Mouse (Mus musculus): Measurements from ENCODE around the gene 9430038I01Rik. TPM values are rescaled to one million over a fixed set of nuclear protein-coding genes. Genes with fewer than 3 reads are reported as not detected.

Gene 9430038I01Rik
- polyA plus RNA-seq, 1 experiment from 2014 or later = 21.9 TPM

- Histone ChIP-seq H3K4me2 (ENCODE audit: low read depth, low read length) (no peak overlapping the region), H3K9ac (ENCODE audit: low read length) (no peak overlapping the region), H3K4me3 (replicated peaks; ENCODE audit: low read length) (no peak overlapping the region), H3K4me1 (ENCODE audit: control insufficient read depth, insufficient read depth, low read length) (no peaks in the 10 kb centered on the region; the same call in 1 of the 2 replicates), H3K9me3 (replicated peaks; ENCODE audit: control insufficient read depth, low read length) (no peaks in the 10 kb centered on the region), H3K27me3 (ENCODE audit: control insufficient read depth, insufficient read depth, low read length) (no peaks in the 10 kb centered on the region), H3K27ac (ENCODE audit: low read length) (no peak overlapping the region), H3K36me3 (ENCODE audit: control insufficient read depth, insufficient read depth, low read length) (no peaks in the 10 kb centered on the region)
- no peak for ATAC-seq (ENCODE audit: insufficient read depth, low FRiP score)
- WGBS = 75% methylated on average over 5 of the region's 5 CpGs
Observed at GRCm38 (mm10) chr7:137387863-137388262, 22.7 kb downstream of the 9430038I01Rik start.

GRCm38 (mm10) chr7:137374996-137375395 lies 35.6 kb downstream of the 9430038I01Rik start:
- Histone ChIP-seq H3K4me3 (replicated peaks; ENCODE audit: low read length) (no peak overlapping the region), H3K36me3 (ENCODE audit: control insufficient read depth, insufficient read depth, low read length) (no peaks in the 10 kb centered on the region), H3K27me3 (ENCODE audit: control insufficient read depth, insufficient read depth, low read length) (no peaks in the 10 kb centered on the region), H3K4me2 (ENCODE audit: low read depth, low read length) (no peak overlapping the region), H3K4me1 (ENCODE audit: control insufficient read depth, insufficient read depth, low read length) (no peaks in the 10 kb centered on the region), H3K27ac (ENCODE audit: low read length) (no peak overlapping the region), H3K9ac (ENCODE audit: low read length) (no peak overlapping the region), H3K9me3 (replicated peaks; ENCODE audit: control insufficient read depth, low read length) (no peaks in the 10 kb centered on the region)
- WGBS = 94% methylated on average over 7 of the region's 7 CpGs
- ATAC-seq (ENCODE audit: insufficient read depth, low FRiP score) = no peak

- Histone ChIP-seq H3K27ac (ENCODE audit: low read length) (no peak overlapping the region), H3K9me3 (replicated peaks; ENCODE audit: control insufficient read depth, low read length) (no peaks in the 10 kb centered on the region), H3K27me3 (ENCODE audit: control insufficient read depth, insufficient read depth, low read length) (no peaks in the 10 kb centered on the region), H3K4me3 (replicated peaks; ENCODE audit: low read length) (no peak overlapping the region), H3K4me2 (ENCODE audit: low read depth, low read length) (no peak overlapping the region), H3K9ac (ENCODE audit: low read length) (no peak overlapping the region), H3K4me1 (ENCODE audit: control insufficient read depth, insufficient read depth, low read length) (no peaks in the 10 kb centered on the region), H3K36me3 (ENCODE audit: control insufficient read depth, insufficient read depth, low read length) (no peaks in the 10 kb centered on the region)
- no peak for ATAC-seq (ENCODE audit: insufficient read depth, low FRiP score)
- WGBS = 40% methylated on average over 4 of the region's 4 CpGs
Observed at GRCm38 (mm10) chr7:137371770-137372169, 38.8 kb downstream of the 9430038I01Rik start.

- H3K36me3 ChIP-seq (ENCODE audit: control insufficient read depth, insufficient read depth, low read length) = no peaks in the 10 kb centered on the region
- H3K9me3 ChIP-seq (replicated peaks; ENCODE audit: control insufficient read depth, low read length) = no peaks in the 10 kb centered on the region
- no peak overlapping the region for H3K9ac ChIP-seq (ENCODE audit: low read length)
- H3K27ac ChIP-seq (ENCODE audit: low read length) = no peak overlapping the region
- H3K4me2 ChIP-seq (ENCODE audit: low read depth, low read length) = no peak overlapping the region
- H3K27me3 ChIP-seq (ENCODE audit: control insufficient read depth, insufficient read depth, low read length) = no peaks in the 10 kb centered on the region
- no peaks in the 10 kb centered on the region for H3K4me1 ChIP-seq (ENCODE audit: control insufficient read depth, insufficient read depth, low read length)
- WGBS = 75% methylated on average over 2 of the region's 2 CpGs
- no peak overlapping the region for H3K4me3 ChIP-seq (replicated peaks; ENCODE audit: low read length)
- ATAC-seq (ENCODE audit: insufficient read depth, low FRiP score) = no peak
Observed at GRCm38 (mm10) chr7:137370175-137370574, 40.4 kb downstream of the 9430038I01Rik start.

GRCm38 (mm10) chr7:137366736-137367135 lies 43.8 kb downstream of the 9430038I01Rik start:
- Histone ChIP-seq H3K27ac (ENCODE audit: low read length) (no peak overlapping the region), H3K4me2 (ENCODE audit: low read depth, low read length) (no peak overlapping the region), H3K36me3 (ENCODE audit: control insufficient read depth, insufficient read depth, low read length) (no peaks in the 10 kb centered on the region), H3K9ac (ENCODE audit: low read length) (no peak overlapping the region), H3K27me3 (ENCODE audit: control insufficient read depth, insufficient read depth, low read length) (no peaks in the 10 kb centered on the region), H3K4me1 (ENCODE audit: control insufficient read depth, insufficient read depth, low read length) (no peaks in the 10 kb centered on the region), H3K9me3 (replicated peaks; ENCODE audit: control insufficient read depth, low read length) (no peaks in the 10 kb centered on the region), H3K4me3 (replicated peaks; ENCODE audit: low read length) (no peak overlapping the region)
- no peak for ATAC-seq (ENCODE audit: insufficient read depth, low FRiP score)
- 83% methylated on average over 4 of the region's 4 CpGs for WGBS

- Histone ChIP-seq H3K27me3 (ENCODE audit: control insufficient read depth, insufficient read depth, low read length) (no peaks in the 10 kb centered on the region), H3K4me2 (ENCODE audit: low read depth, low read length) (no peak overlapping the region), H3K4me1 (ENCODE audit: control insufficient read depth, insufficient read depth, low read length) (no peaks in the 10 kb centered on the region), H3K4me3 (replicated peaks; ENCODE audit: low read length) (no peak overlapping the region), H3K36me3 (ENCODE audit: control insufficient read depth, insufficient read depth, low read length) (no peaks in the 10 kb centered on the region), H3K27ac (ENCODE audit: low read length) (no peak overlapping the region), H3K9ac (ENCODE audit: low read length) (no peak overlapping the region), H3K9me3 (replicated peaks; ENCODE audit: control insufficient read depth, low read length) (no peaks in the 10 kb centered on the region)
- no peak for ATAC-seq (ENCODE audit: insufficient read depth, low FRiP score)
- 94% methylated on average over 8 of the region's 8 CpGs for WGBS
Observed at GRCm38 (mm10) chr7:137365056-137365455, 45.5 kb downstream of the 9430038I01Rik start.

GRCm38 (mm10) chr7:137364571-137364970 lies 46.0 kb downstream of the 9430038I01Rik start:
- H3K36me3 ChIP-seq (ENCODE audit: control insufficient read depth, insufficient read depth, low read length) = no peaks in the 10 kb centered on the region
- no peaks in the 10 kb centered on the region for H3K27me3 ChIP-seq (ENCODE audit: control insufficient read depth, insufficient read depth, low read length)
- H3K9me3 ChIP-seq (replicated peaks; ENCODE audit: control insufficient read depth, low read length) = no peaks in the 10 kb centered on the region
- H3K4me3 ChIP-seq (replicated peaks; ENCODE audit: low read length) = no peak overlapping the region
- no peaks in the 10 kb centered on the region for H3K4me1 ChIP-seq (ENCODE audit: control insufficient read depth, insufficient read depth, low read length)
- no peak overlapping the region for H3K4me2 ChIP-seq (ENCODE audit: low read depth, low read length)
- WGBS = 61% methylated on average over 7 of the region's 7 CpGs
- ATAC-seq (ENCODE audit: insufficient read depth, low FRiP score) = no peak
- no peak overlapping the region for H3K9ac ChIP-seq (ENCODE audit: low read length)
- H3K27ac ChIP-seq (ENCODE audit: low read length) = no peak overlapping the region

- H3K9me3 ChIP-seq (replicated peaks; ENCODE audit: control insufficient read depth, low read length) = no peaks in the 10 kb centered on the region
- no peaks in the 10 kb centered on the region for H3K36me3 ChIP-seq (ENCODE audit: control insufficient read depth, insufficient read depth, low read length)
- ATAC-seq (ENCODE audit: insufficient read depth, low FRiP score) = no peak
- no peak overlapping the region for H3K4me3 ChIP-seq (replicated peaks; ENCODE audit: low read length)
- H3K4me2 ChIP-seq (ENCODE audit: low read depth, low read length) = no peak overlapping the region
- H3K27me3 ChIP-seq (ENCODE audit: control insufficient read depth, insufficient read depth, low read length) = no peaks in the 10 kb centered on the region
- WGBS = 74% methylated on average over 7 of the region's 7 CpGs
- H3K4me1 ChIP-seq (ENCODE audit: control insufficient read depth, insufficient read depth, low read length) = no peaks in the 10 kb centered on the region
- H3K27ac ChIP-seq (ENCODE audit: low read length) = no peak overlapping the region
- no peak overlapping the region for H3K9ac ChIP-seq (ENCODE audit: low read length)
Observed at GRCm38 (mm10) chr7:137346860-137347259, 63.7 kb downstream of the 9430038I01Rik start.

- no peak for ATAC-seq (ENCODE audit: insufficient read depth, low FRiP score)
- H3K4me3 ChIP-seq (replicated peaks; ENCODE audit: low read length) = no peak overlapping the region
- no peak overlapping the region for H3K9ac ChIP-seq (ENCODE audit: low read length)
- H3K27ac ChIP-seq (ENCODE audit: low read length) = no peak overlapping the region
- H3K27me3 ChIP-seq (ENCODE audit: control insufficient read depth, insufficient read depth, low read length) = no peaks in the 10 kb centered on the region
- 56% methylated on average over 10 of the region's 10 CpGs for WGBS
- no peaks in the 10 kb centered on the region for H3K4me1 ChIP-seq (ENCODE audit: control insufficient read depth, insufficient read depth, low read length)
- no peaks in the 10 kb centered on the region for H3K36me3 ChIP-seq (ENCODE audit: control insufficient read depth, insufficient read depth, low read length)
- H3K9me3 ChIP-seq (replicated peaks; ENCODE audit: control insufficient read depth, low read length) = no peaks in the 10 kb centered on the region
- no peak overlapping the region for H3K4me2 ChIP-seq (ENCODE audit: low read depth, low read length)
Observed at GRCm38 (mm10) chr7:137346068-137346467, 64.5 kb downstream of the 9430038I01Rik start.

GRCm38 (mm10) chr7:137333951-137334350 lies 76.6 kb downstream of the 9430038I01Rik start:
- Histone ChIP-seq H3K36me3 (ENCODE audit: control insufficient read depth, insufficient read depth, low read length) (no peaks in the 10 kb centered on the region), H3K9ac (ENCODE audit: low read length) (no peak overlapping the region), H3K4me3 (replicated peaks; ENCODE audit: low read length) (no peak overlapping the region), H3K9me3 (replicated peaks; ENCODE audit: control insufficient read depth, low read length) (no peaks in the 10 kb centered on the region), H3K27me3 (ENCODE audit: control insufficient read depth, insufficient read depth, low read length) (peaks cover 6% of the 10 kb centered on the region), H3K4me2 (ENCODE audit: low read depth, low read length) (no peak overlapping the region), H3K4me1 (ENCODE audit: control insufficient read depth, insufficient read depth, low read length) (no peaks in the 10 kb centered on the region), H3K27ac (ENCODE audit: low read length) (no peak overlapping the region)
- 81% methylated on average over 2 of the region's 2 CpGs for WGBS
- ATAC-seq (ENCODE audit: insufficient read depth, low FRiP score) = no peak
